In the genomic region with DNA sequence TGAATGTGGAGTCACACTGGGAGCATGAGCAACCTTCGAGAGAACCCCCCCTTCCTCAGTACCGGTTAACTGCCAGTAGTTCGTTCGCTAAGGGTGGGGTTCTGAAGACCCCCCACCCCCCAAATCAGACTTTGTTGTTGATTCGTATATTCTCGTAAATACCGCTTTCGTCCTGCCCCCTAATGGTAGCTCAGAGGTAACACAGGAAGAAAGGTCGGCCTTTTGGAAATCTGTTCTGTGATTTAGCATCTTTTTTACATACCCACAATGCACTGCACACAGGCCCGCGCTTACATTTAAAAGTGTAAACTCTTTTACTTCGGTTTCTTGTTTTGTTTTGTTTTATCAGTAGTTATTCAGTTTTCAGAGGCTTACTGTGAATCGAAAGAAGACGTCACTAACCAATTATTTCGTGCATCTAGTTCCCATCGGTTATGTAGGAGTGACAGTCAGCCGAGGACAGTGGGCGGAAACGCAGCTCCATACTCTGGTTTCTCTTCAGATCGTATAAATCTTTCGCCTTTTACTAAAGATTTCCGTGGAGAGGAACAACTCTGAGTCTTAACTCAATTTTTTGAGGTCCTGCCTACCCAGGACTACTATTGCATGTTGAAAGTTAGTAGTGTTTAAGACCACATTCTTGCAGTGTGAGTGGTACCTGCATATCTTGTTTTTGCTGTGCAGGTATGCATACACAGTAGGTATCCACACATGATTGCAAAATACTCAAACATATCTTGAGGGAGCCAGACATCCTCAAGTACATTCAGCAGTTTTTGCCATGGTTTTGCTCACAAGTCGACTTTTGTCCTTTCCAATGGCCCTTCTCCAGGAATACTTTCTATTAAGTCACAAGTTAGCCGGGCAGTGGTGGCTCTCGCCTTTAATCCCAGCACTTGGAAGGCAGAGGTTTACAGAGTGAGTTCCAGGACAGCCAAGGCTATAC, we compare ENCODE assay signal across 8 mouse cellular contexts. TPM values are rescaled to one million over a fixed set of nuclear protein-coding genes. Genes with fewer than 3 reads are reported as not detected.
DNase-seq lines count a peak whose midpoint lies in the region; ATAC-seq and TF ChIP-seq lines count a peak whose summit lies in the region.

No protein-coding gene starts in this region.

- H3K4me3 ChIP-seq in embryonic facial prominence, embryonic 15.5 days (replicated peaks), result peak overlapping the region; percentile 37
- peak overlapping the region; percentile 29 for H3K4me3 ChIP-seq in hindbrain, embryonic 11.5 days (ENCODE audit: low read depth, low read length)
- peak overlapping the region; percentile 31 for H3K4me3 ChIP-seq in limb, embryonic 14.5 days (replicated peaks; ENCODE audit: low read length)
- peak overlapping the region; percentile 28 for H3K4me3 ChIP-seq in midbrain, embryonic 14.5 days (replicated peaks; ENCODE audit: low read depth, low read length)
- H3K4me3 ChIP-seq in thymus, adult 2 months (ENCODE audit: control insufficient read depth, insufficient read depth, low read length), result no peak overlapping the region

- H3K9me3 ChIP-seq in embryonic facial prominence, embryonic 15.5 days (replicated peaks), result no peaks in the 10 kb centered on the region
- H3K9me3 ChIP-seq in hindbrain, embryonic 11.5 days (ENCODE audit: control insufficient read depth, low read length), result no peaks in the 10 kb centered on the region
- no peaks in the 10 kb centered on the region for H3K9me3 ChIP-seq in limb, embryonic 14.5 days (ENCODE audit: control insufficient read depth, low read length)
- H3K9me3 ChIP-seq in midbrain, embryonic 14.5 days (ENCODE audit: control insufficient read depth, low read length), result no peaks in the 10 kb centered on the region

- no peaks in the 10 kb centered on the region for H3K27me3 ChIP-seq in Patski
- H3K27me3 ChIP-seq in embryonic facial prominence, embryonic 15.5 days, result no peaks in the 10 kb centered on the region
- no peaks in the 10 kb centered on the region for H3K27me3 ChIP-seq in hindbrain, embryonic 11.5 days (ENCODE audit: control insufficient read depth, insufficient read depth, low read length)
- H3K27me3 ChIP-seq in limb, embryonic 14.5 days (ENCODE audit: control insufficient read depth, insufficient read depth, low read length), result no peaks in the 10 kb centered on the region
- H3K27me3 ChIP-seq in midbrain, embryonic 14.5 days (ENCODE audit: control insufficient read depth, insufficient read depth, low read length), result no peaks in the 10 kb centered on the region
- no peaks in the 10 kb centered on the region for H3K27me3 ChIP-seq in thymus, adult 2 months (ENCODE audit: control insufficient read depth, insufficient read depth, low read length)

- peak overlapping the region; percentile 9; the same call in 1 of the 2 replicates for H3K9ac ChIP-seq in embryonic facial prominence, embryonic 15.5 days
- H3K9ac ChIP-seq in hindbrain, embryonic 11.5 days (ENCODE audit: low read depth, low read length), result peak overlapping the region; percentile 39; the same call in 1 of the 2 replicates
- H3K9ac ChIP-seq in limb, embryonic 14.5 days (ENCODE audit: low read depth, low read length, severe bottlenecking), result peak overlapping the region; percentile 50
- H3K9ac ChIP-seq in midbrain, embryonic 14.5 days (replicated peaks; ENCODE audit: low read length), result peak overlapping the region; percentile 43

- peak; percentile 49; the same call in 1 of the 2 replicates for TF ChIP-seq POLR2A in limb, embryonic 14.5 days (IDR thresholded peaks at IDR 0.05; ENCODE audit: borderline replicate concordance, extremely low read depth, insufficient read depth, insufficient read length)
- no peak for TF ChIP-seq POLR2A in thymus, adult 2 months (IDR thresholded peaks at IDR 0.05; ENCODE audit: control insufficient read depth, extremely low read depth, insufficient read depth, low read length, poor library complexity)

- no peak for DNase-seq in frontal cortex, postnatal 14 days (ENCODE audit: low spot score in 2 of 2)
- no peak for DNase-seq in Patski (ENCODE audit: low read depth, low spot score)
- DNase-seq in hindbrain, embryonic 11.5 days (ENCODE audit: low spot score), result peak; percentile 84
- DNase-seq in limb, embryonic 14.5 days (ENCODE audit: low spot score), result peak; percentile 87
- DNase-seq in midbrain, embryonic 14.5 days, result peak; percentile 86
- DNase-seq in thymus, adult 2 months, result peak; percentile 56

- peak; percentile 51 for TF ChIP-seq CTCF in Patski (IDR thresholded peaks at IDR 0.05)
- peak; percentile 24; the same call in 1 of the 2 replicates for TF ChIP-seq CTCF in thymus, adult 2 months (IDR thresholded peaks at IDR 0.05; ENCODE audit: borderline replicate concordance, control insufficient read depth, extremely low read depth, insufficient read depth, low read length, poor library complexity)

- peak overlapping the region; percentile 85 for H3K27ac ChIP-seq in embryonic facial prominence, embryonic 15.5 days (replicated peaks)
- H3K27ac ChIP-seq in hindbrain, embryonic 11.5 days (ENCODE audit: low read depth, low read length), result peak overlapping the region; percentile 17; the same call in 1 of the 2 replicates
- peak overlapping the region; percentile 76 for H3K27ac ChIP-seq in limb, embryonic 14.5 days (replicated peaks; ENCODE audit: low read depth, low read length)
- H3K27ac ChIP-seq in midbrain, embryonic 14.5 days (replicated peaks; ENCODE audit: low read depth, low read length), result peak overlapping the region; percentile 38
- H3K27ac ChIP-seq in thymus, adult 2 months (ENCODE audit: control insufficient read depth, insufficient read depth, low read length), result no peak overlapping the region

- CTCF ChIA-PET in Patski (lab: Charles Lee), result no interaction called here

- WGBS in embryonic facial prominence, embryonic 15.5 days, result 1% methylated on average over 25 of the region's 25 CpGs
- WGBS in hindbrain, embryonic 11.5 days, result 1% methylated on average over 25 of the region's 25 CpGs
- under 1% methylated on average over 25 of the region's 25 CpGs for WGBS in limb, embryonic 14.5 days
- WGBS in midbrain, embryonic 14.5 days, result under 1% methylated on average over 25 of the region's 25 CpGs
- WGBS in thymus, adult 2 months, result 4% methylated on average over 25 of the region's 25 CpGs

- POLR2A ChIA-PET in Patski (lab: Charles Lee), result no interaction called here

- H3K4me1 ChIP-seq in embryonic facial prominence, embryonic 15.5 days, result peaks cover 3% of the 10 kb centered on the region; the same call in 1 of the 2 replicates
- no peaks in the 10 kb centered on the region for H3K4me1 ChIP-seq in hindbrain, embryonic 11.5 days (replicated peaks; ENCODE audit: control insufficient read depth, insufficient read depth, low read length)
- H3K4me1 ChIP-seq in limb, embryonic 14.5 days (ENCODE audit: control insufficient read depth, insufficient read depth, low read length), result no peaks in the 10 kb centered on the region
- no peaks in the 10 kb centered on the region for H3K4me1 ChIP-seq in midbrain, embryonic 14.5 days (ENCODE audit: control insufficient read depth, insufficient read depth, low read length)
- peaks cover 2% of the 10 kb centered on the region; the same call in 1 of the 2 replicates for H3K4me1 ChIP-seq in thymus, adult 2 months (replicated peaks; ENCODE audit: control insufficient read depth, insufficient read depth, low read length)

- ATAC-seq in frontal cortex, adult (ENCODE audit: low TSS enrichment), result peak; percentile 34; the same call in 1 of the 2 replicates
- peak; percentile 69 for ATAC-seq in Patski
- ATAC-seq in embryonic facial prominence, embryonic 15.5 days (ENCODE audit: insufficient number of reproducible peaks, low FRiP score, low TSS enrichment, low read depth), result peak; percentile 77; the same call in 1 of the 2 replicates
- ATAC-seq in hindbrain, embryonic 11.5 days (ENCODE audit: low FRiP score), result peak; percentile 73
- ATAC-seq in limb, embryonic 14.5 days (ENCODE audit: low FRiP score, low read depth), result peak; percentile 90
- ATAC-seq in midbrain, embryonic 14.5 days (ENCODE audit: low FRiP score, low TSS enrichment), result peak; percentile 62; the same call in 1 of the 2 replicates

- in situ Hi-C loops in Patski (cut with MboI; ENCODE audit: low pct_unique_long_range_greater_than_20kb), result no loop called here

- peak overlapping the region; percentile 51 for H3K4me2 ChIP-seq in embryonic facial prominence, embryonic 15.5 days (replicated peaks)
- H3K4me2 ChIP-seq in hindbrain, embryonic 11.5 days (replicated peaks; ENCODE audit: low read depth, low read length), result peak overlapping the region; percentile 30; the same call in 1 of the 2 replicates
- H3K4me2 ChIP-seq in limb, embryonic 14.5 days (replicated peaks; ENCODE audit: low read depth, low read length, severe bottlenecking), result peak overlapping the region; percentile 52
- peak overlapping the region; percentile 54 for H3K4me2 ChIP-seq in midbrain, embryonic 14.5 days (ENCODE audit: low read length)

- no peaks in the 10 kb centered on the region for H3K36me3 ChIP-seq in embryonic facial prominence, embryonic 15.5 days
- no peaks in the 10 kb centered on the region for H3K36me3 ChIP-seq in hindbrain, embryonic 11.5 days (ENCODE audit: control insufficient read depth, insufficient read depth, low read length)
- H3K36me3 ChIP-seq in limb, embryonic 14.5 days (ENCODE audit: control insufficient read depth, insufficient read depth, low read length), result no peaks in the 10 kb centered on the region
- no peaks in the 10 kb centered on the region for H3K36me3 ChIP-seq in midbrain, embryonic 14.5 days (ENCODE audit: control insufficient read depth, insufficient read depth, low read length)
- H3K36me3 ChIP-seq in thymus, adult 2 months (ENCODE audit: control insufficient read depth, insufficient read depth, low read length), result no peaks in the 10 kb centered on the region

RNA-seq across cellular contexts. Expression of a gene that starts 19.9 kb away (rescaled TPM):
- polyA plus RNA-seq in Patski (2021), result 26.4 TPM
- polyA plus RNA-seq in embryonic facial prominence, embryonic 15.5 days (2015; fragmentation: Nextera tagmentation; extraction: Ambion mirVana), result 45.8 and 47.5 TPM in 2 replicates
- 77.5 and 86.2 TPM in 2 replicates for polyA plus RNA-seq in hindbrain, embryonic 11.5 days (2014; fragmentation: Nextera tagmentation; extraction: Ambion mirVana)
- polyA plus RNA-seq in limb, embryonic 14.5 days (2012; rRNA removed), result 30.4 and 36.9 TPM in 2 replicates
- polyA plus RNA-seq in limb, embryonic 14.5 days (2014; fragmentation: Nextera tagmentation; extraction: Ambion mirVana), result 43.3 and 50.9 TPM in 2 replicates
- 7.2 and 16.0 TPM in 2 replicates for polyA plus RNA-seq in midbrain, embryonic 14.5 days (2014; fragmentation: Nextera tagmentation; extraction: Ambion mirVana)
- 16.5 and 21.8 TPM in 2 replicates for polyA plus RNA-seq in thymus, adult 2 months (2012; rRNA removed)

RNA-seq across cellular contexts. Expression of a gene that starts 46.3 kb away (rescaled TPM):
- polyA plus RNA-seq in Patski (2021), result 289 TPM
- polyA plus RNA-seq in embryonic facial prominence, embryonic 15.5 days (2015; fragmentation: Nextera tagmentation; extraction: Ambion mirVana), result 934 and 968 TPM in 2 replicates
- polyA plus RNA-seq in hindbrain, embryonic 11.5 days (2014; fragmentation: Nextera tagmentation; extraction: Ambion mirVana), result 779 and 892 TPM in 2 replicates
- polyA plus RNA-seq in limb, embryonic 14.5 days (2012; rRNA removed), result 1,144 and 1,706 TPM in 2 replicates
- polyA plus RNA-seq in limb, embryonic 14.5 days (2014; fragmentation: Nextera tagmentation; extraction: Ambion mirVana), result 1,276 and 1,329 TPM in 2 replicates
- polyA plus RNA-seq in midbrain, embryonic 14.5 days (2014; fragmentation: Nextera tagmentation; extraction: Ambion mirVana), result 599 and 678 TPM in 2 replicates
- polyA plus RNA-seq in thymus, adult 2 months (2012; rRNA removed), result 698 and 732 TPM in 2 replicates

RNA-seq across cellular contexts. Expression of a gene that starts 49.4 kb away (rescaled TPM):
- polyA plus RNA-seq in Patski (2021), result 10.7 TPM
- 22.1 and 24.6 TPM in 2 replicates for polyA plus RNA-seq in embryonic facial prominence, embryonic 15.5 days (2015; fragmentation: Nextera tagmentation; extraction: Ambion mirVana)
- polyA plus RNA-seq in hindbrain, embryonic 11.5 days (2014; fragmentation: Nextera tagmentation; extraction: Ambion mirVana), result 11.4 and 13.1 TPM in 2 replicates
- polyA plus RNA-seq in limb, embryonic 14.5 days (2012; rRNA removed), result 7.7 and 11.2 TPM in 2 replicates
- 10.5 and 12.0 TPM in 2 replicates for polyA plus RNA-seq in limb, embryonic 14.5 days (2014; fragmentation: Nextera tagmentation; extraction: Ambion mirVana)
- polyA plus RNA-seq in midbrain, embryonic 14.5 days (2014; fragmentation: Nextera tagmentation; extraction: Ambion mirVana), result 9.1 and 12.2 TPM in 2 replicates
- polyA plus RNA-seq in thymus, adult 2 months (2012; rRNA removed), result 14.5 and 16.1 TPM in 2 replicates

RNA-seq across cellular contexts. Expression of a gene that starts 49.6 kb away (rescaled TPM):
- polyA plus RNA-seq in Patski (2021), result 0.05 TPM
- polyA plus RNA-seq in embryonic facial prominence, embryonic 15.5 days (2015; fragmentation: Nextera tagmentation; extraction: Ambion mirVana), result 3.2 and 5.7 TPM in 2 replicates
- polyA plus RNA-seq in hindbrain, embryonic 11.5 days (2014; fragmentation: Nextera tagmentation; extraction: Ambion mirVana), result 0.53 TPM in 1 of 2 replicates, not detected in the other
- 1.4 and 1.9 TPM in 2 replicates for polyA plus RNA-seq in limb, embryonic 14.5 days (2012; rRNA removed)
- 0.40 and 1.3 TPM in 2 replicates for polyA plus RNA-seq in limb, embryonic 14.5 days (2014; fragmentation: Nextera tagmentation; extraction: Ambion mirVana)
- 0.54 and 0.73 TPM in 2 replicates for polyA plus RNA-seq in midbrain, embryonic 14.5 days (2014; fragmentation: Nextera tagmentation; extraction: Ambion mirVana)
- 0.44 TPM in 1 of 2 replicates, not detected in the other for polyA plus RNA-seq in thymus, adult 2 months (2012; rRNA removed)

Comparison
In these comparisons a context has a peak if more than half of its experiments do, and no peak if none do; other contexts are left out.
1. ATAC-seq: peak in every context shown above with its lines; median percentile 90 in limb, embryonic 14.5 days; 77 in embryonic facial prominence, embryonic 15.5 days; 73 in hindbrain, embryonic 11.5 days; 69 in Patski; 62 in midbrain, embryonic 14.5 days; 34 in frontal cortex, adult.
2. DNase-seq: peak in hindbrain, embryonic 11.5 days (single experiment), limb, embryonic 14.5 days (single experiment), midbrain, embryonic 14.5 days (single experiment) and thymus, adult 2 months (single experiment); none in frontal cortex, postnatal 14 days (0 of 2) and Patski (single experiment).
3. Peak in every context shown above with its lines, with median percentiles within 50 percentile points of each other: H3K4me2 ChIP-seq and H3K9ac ChIP-seq.